Mouse (Mus musculus): ENCODE results near the gene Cyp2d10.

Cyp2d10 gene

GRCm38 (mm10) chr15:82358431-82359260, 48.3 kb downstream of the Cyp2d10 start:
- DNase-seq (ENCODE audit: low spot score in 2 of 2), result no peak

- DNase-seq (ENCODE audit: low spot score in 2 of 2), result peak; percentile 95 to 96
Observed at GRCm38 (mm10) chr15:82354126-82354945, 52.7 kb downstream of the Cyp2d10 start, which contains the start of gene Ndufa6. TSS of gene Ndufa6 (minus strand) at chr15:82354322.

- no peak for DNase-seq (ENCODE audit: low spot score in 2 of 2)
Observed at GRCm38 (mm10) chr15:82353745-82354113, 53.3 kb downstream of the Cyp2d10 start.

- DNase-seq (ENCODE audit: low spot score in 2 of 2), result no peak
Observed at GRCm38 (mm10) chr15:82353078-82353744, 53.8 kb downstream of the Cyp2d10 start.

Measured in frontal cortex, postnatal 10 days (tissue).